Mouse (Mus musculus): ENCODE measurements at regions not wholly inside any gene's neighbourhood (a gene's known extent, or its start where the extent isn't known, plus 50 kb on each side); places are given as distances from the start of the nearest gene placed in this dataset.

DNA sequence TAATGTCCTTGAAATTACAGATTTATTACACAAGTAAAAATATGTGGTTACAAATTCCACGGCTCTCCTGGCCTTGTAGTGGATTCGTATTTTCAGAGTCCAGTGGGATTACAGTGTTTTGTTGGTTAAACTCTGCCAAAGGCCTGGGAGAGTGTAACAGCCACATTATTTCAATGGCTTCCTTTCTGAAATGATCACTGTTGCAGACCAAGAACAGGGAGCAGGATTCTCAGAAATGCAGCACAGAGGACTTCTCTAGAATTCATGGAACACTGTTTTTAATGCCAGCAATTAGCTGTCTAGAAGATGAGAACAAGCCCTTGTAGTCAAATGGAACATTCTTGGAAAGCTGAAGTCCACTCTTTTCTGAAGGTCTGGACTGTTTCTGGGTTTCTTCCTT, 505.8 kb upstream of the Adgrl2 start:
- no peak for DNase-seq

- DNase-seq, result no peak
These were observed 497.8 kb upstream of the Adgrl2 start for GRCm38 (mm10) chr3:149488147-149488546.

- peak; percentile 25 for DNase-seq
These were observed 495.1 kb upstream of the Adgrl2 start for GRCm38 (mm10) chr3:149485406-149485805.

- DNase-seq, result no peak
These were observed 494.0 kb upstream of the Adgrl2 start for GRCm38 (mm10) chr3:149484319-149484718.

DNA sequence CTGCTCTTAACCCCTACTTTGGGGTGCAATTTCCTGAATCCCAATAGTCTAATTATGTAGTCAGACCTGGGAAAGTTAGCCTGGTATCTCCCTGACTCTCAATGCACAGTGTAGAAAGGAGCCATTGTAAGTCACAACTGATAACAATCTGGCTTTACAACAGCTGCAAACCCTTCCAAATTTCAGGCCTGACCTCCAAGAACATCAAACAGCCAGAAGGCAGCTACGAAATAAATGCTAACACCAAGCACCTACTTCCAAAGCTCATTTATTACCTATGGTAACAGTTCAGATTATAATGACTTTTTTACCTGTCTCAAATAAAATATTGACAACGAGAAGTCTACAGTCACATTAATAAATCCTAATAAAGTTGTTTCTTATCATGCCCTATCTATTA, 485.8 kb upstream of the Adgrl2 start:
- DNase-seq, result no peak

DNA sequence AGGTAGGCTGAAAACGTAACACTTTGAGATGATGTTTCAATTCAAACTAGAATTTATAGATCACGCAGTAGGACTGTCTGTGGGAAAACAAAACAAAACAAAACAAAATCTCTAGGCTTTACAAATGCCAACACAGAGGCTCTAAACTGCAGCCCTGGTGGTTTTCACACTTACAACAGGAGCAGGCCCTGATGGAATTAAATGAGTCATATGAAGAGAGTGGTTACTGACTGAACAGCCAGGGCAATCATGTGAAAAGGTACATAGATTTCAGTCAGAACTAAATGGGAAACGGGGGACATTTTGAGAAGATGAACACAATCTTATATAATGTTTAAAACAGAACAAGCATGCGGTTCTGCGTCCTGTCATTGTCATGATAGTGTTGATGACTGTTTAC, 476.6 kb upstream of the Adgrl2 start:
- no peak for DNase-seq

GRCm38 (mm10) chr3:149464603-149465002, 474.2 kb upstream of the Adgrl2 start:
- DNase-seq, result no peak

DNA sequence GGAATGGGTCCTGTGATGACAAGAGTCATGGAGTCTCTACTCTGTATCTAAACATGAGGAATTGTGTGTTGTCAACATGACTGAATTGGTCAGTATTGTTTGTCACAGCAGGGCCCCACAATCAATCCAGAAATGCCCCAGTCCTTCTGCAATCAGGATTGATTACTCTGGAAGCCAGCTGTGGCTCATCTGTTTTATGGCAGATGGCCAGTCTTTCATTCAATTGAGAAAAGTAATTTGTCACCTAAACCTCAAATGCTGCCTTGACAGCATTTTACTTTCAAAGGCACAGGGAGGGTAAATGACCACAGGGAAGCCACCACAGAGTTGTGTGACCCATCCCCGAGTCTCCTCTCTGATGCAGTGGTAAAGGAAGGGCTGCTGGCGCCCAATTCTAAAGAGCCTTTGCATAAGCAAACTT, 471.8 kb upstream of the Adgrl2 start:
- DNase-seq, result no peak

GRCm38 (mm10) chr3:149461613-149462012, 471.3 kb upstream of the Adgrl2 start:
- no peak for DNase-seq

DNA sequence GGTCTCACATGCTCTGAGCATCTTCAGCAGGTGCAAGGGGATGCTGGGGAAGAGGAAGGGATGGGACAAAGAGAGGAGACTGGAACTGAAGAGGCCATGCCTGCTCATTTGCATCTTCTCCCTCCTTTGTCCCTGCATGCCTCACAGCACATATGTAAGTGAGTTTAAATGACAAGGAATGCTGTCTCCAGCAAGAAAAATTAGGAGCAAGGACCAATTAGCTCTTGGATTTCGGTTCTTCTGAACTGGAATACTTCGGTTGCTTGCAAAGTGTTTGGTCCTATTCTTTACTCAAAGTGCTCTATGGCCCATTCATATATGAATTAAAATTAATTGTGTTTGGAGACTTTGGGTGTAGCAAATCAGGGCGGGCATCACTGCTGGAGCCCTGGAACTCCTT, 459.0 kb upstream of the Adgrl2 start:
- no peak for DNase-seq

DNA sequence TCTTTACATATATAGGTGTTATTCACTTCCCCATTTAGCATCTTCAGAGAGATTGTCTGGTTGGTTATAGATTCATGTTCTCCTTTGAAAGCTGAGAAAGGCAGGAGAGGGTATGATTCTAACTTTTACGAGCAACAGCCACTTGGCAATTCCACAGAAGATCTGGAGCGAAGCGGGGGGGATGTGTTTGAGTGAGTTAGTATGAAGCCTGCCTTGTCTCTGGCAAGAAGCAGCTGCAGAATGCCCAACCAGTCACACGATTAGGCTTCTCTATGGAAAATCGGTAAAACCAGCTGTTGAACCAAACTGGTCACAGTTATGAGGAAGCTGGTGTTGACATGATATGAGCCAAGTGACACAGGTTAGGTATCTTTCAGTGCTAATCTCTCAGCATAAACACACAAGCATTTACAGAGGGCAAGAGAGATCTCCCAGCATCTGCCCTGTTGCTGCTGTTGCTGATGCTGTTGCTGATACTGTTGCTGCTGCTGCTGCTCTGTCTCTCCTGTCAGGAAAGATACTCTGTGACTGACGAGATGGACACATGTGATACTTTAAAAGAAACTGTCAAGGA, 455.7 kb upstream of the Adgrl2 start:
- no peak for DNase-seq

DNA sequence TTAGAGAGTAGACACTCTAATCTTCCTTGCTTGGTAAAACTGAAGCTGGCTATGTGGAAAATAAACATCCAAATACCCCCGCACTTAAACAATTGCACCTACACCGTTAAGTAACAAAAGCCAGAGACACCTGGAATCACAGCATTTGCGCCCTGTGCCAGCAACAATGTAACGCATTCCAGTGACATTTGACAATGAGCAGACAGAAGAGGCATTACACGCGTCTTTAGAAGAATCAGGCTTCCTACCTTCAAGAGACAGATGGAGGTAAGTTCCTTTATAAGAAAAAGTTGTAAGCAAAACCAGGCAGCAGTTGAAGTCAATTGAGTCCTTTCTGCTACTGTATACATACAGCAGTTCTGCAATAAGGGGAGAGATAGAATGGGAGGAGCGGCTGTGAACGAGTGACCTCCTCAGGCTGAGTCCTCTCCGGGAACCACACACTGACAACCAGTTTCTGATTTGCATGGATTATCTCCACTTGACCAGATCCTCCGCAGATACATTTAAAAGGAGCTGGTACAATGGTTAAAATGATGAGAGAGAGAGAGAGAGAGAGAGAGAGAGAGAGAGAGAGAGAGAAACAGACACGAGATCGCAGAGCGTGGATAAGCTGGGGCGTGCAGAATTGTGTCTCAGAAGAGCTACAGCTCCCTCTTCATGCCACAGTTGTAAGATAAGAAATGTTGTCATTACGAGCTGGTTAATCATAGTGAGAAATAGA, 454.7 kb upstream of the Adgrl2 start:
- no peak for DNase-seq

DNA sequence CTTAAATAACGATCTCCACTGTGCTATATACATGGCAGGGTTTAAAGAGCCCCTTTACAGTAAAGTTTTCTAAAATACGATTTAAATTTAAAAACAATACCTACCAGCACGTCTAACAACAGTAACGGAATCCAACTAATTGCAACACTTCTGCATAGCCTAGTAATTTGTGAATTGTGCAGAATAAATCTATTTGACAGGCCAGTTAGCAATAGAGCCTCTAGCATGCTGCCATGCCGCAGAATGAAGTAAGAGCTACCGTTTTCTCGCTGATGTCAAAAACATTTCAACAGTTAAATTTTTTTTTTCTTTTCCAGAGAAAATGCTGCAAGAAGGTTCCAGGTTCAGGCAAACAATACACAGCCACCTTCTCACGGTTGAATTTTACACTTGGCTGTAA, 454.0 kb upstream of the Adgrl2 start:
- no peak for DNase-seq

GRCm38 (mm10) chr3:149441227-149441626, 450.9 kb upstream of the Adgrl2 start:
- DNase-seq, result no peak

GRCm38 (mm10) chr3:149437763-149438162, 447.4 kb upstream of the Adgrl2 start:
- no peak for DNase-seq

GRCm38 (mm10) chr3:149436944-149437343, 446.6 kb upstream of the Adgrl2 start:
- DNase-seq, result no peak

DNA sequence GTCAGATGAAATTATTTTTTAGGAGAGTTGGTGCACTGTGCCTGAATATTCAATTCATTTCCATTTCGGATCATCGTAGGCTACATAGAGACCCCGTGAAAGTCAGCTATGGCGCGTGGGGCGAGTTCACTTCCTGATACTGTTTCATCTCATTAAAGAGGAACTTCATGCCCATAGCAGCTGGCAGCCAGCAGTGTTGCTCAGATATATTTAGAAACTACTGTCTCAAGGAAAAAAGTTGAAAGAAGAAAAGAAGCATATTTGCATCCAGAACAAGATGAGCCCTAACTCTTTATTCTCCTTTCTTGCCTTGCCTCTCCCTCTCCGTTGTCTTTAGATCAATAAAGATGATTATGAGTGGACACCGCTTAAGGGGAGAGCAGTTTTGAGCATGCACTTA, 446.1 kb upstream of the Adgrl2 start:
- DNase-seq, result no peak

DNA sequence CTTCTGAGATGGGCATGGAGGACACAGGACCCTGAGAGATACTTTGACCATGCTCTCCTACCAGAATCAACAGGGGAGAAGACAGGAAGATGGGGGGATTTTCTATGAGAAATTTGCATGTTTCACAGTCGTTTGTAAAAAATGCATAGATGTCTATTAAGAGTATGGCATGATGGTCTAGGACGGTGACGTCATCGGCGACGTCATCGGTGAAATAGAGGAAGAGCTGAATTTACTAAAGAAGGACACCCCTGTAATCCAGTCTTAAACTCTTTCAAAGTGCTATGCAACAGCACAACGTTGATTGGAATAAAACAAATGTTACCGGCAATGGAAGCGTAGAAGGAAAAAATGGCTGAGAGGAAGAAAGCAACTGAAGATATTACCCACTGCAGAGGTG, 441.4 kb upstream of the Adgrl2 start:
- DNase-seq, result no peak

- no peak for DNase-seq
These were observed 435.8 kb upstream of the Adgrl2 start for GRCm38 (mm10) chr3:149426023-149426759.

GRCm38 (mm10) chr3:149424306-149424705, 434.0 kb upstream of the Adgrl2 start:
- no peak for DNase-seq

GRCm38 (mm10) chr3:149423491-149423890, 433.1 kb upstream of the Adgrl2 start:
- DNase-seq, result no peak

- DNase-seq, result no peak
These were observed 424.7 kb upstream of the Adgrl2 start for GRCm38 (mm10) chr3:149415081-149415480.

GRCm38 (mm10) chr3:149413114-149413513, 422.8 kb upstream of the Adgrl2 start:
- DNase-seq, result no peak

DNA sequence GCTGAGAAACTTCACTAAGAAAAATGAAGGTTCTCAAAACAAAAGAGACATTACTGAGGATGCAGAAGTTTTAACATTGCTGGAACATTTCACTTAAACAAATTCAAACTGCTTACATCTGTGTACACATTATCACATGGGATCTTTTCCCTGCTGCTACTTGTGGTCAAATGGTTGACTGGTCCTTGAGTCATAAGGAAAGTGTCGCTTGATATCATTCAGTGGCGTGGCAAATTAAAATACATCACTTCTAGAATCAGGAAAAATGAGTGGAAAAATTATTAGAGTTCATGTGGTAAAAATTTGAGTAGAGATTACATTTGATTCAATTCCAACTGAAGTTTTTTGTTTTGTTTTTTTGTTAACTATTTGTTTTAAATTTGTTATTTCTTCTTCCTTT, 420.2 kb upstream of the Adgrl2 start:
- DNase-seq, result no peak
